Mouse (Mus musculus): ENCODE measurements around the gene Flrt3.

GRCm38 (mm10) chr2:140707550-140707949 is 36.3 kb upstream of the Flrt3 start:
- TF ChIP-seq CTCF (IDR thresholded peaks at IDR 0.05; ENCODE audit: borderline replicate concordance, insufficient read depth, low read depth, low read length) = no peak
- no peak for TF ChIP-seq POLR2A (IDR thresholded peaks at IDR 0.05; ENCODE audit: borderline replicate concordance, insufficient read depth, low read length)

All from cerebellum, adult 2 months (tissue).